Mouse (Mus musculus): Measurements from ENCODE around the gene Rabgap1l.

DNA sequence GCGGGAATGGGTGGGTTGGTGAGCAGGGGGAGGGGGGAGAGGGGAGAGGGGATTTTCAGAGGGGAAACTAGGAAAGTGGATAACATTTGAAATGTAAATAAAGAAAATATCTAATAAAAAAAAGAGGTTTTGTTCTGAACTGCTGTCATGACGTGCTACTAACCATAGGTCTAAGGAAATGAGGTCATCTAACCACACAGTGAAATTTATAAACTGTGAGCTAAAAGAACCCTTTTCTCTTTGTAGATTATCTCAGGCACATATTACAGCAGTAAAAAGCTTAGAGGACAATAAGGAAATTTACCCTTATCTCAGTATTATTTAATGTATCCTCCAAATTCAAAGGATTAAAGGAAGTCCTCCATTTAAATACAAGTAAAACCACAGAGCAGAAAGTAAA is 396.0 kb downstream of the Rabgap1l start:
- TF ChIP-seq CTCF (IDR thresholded peaks at IDR 0.05; ENCODE audit: low read depth, low read length) (no peak), GATA2 (IDR thresholded peaks at IDR 0.05; ENCODE audit: borderline replicate concordance, low read depth, low read length) (no peak), TAL1 (conservative IDR thresholded peaks at IDR 0.05; ENCODE audit: low read depth, low read length) (no peak), POLR2AphosphoS5 (IDR thresholded peaks at IDR 0.05; ENCODE audit: insufficient replicate concordance, low read depth, low read length) (no peak)

Measured in G1E (cell line).